Mouse (Mus musculus) frontal cortex, postnatal 25 days (tissue): ENCODE results near the gene Gmip.

Source experiments
- DNase-seq, 2 experiments: peaks; one replicate each; pipeline ENCODE4 v3.0.0; 2022; ENCODE audit warnings: low spot score in 2 of 2

Gene Gmip

GRCm38 (mm10) chr8:69861251-69861650 lies 52.8 kb downstream of the Gmip start:
- DNase-seq = no peak

GRCm38 (mm10) chr8:69863387-69864020 lies 55.0 kb downstream of the Gmip start:
- DNase-seq = no peak

GRCm38 (mm10) chr8:69864180-69864579 lies 55.7 kb downstream of the Gmip start:
- DNase-seq = no peak

GRCm38 (mm10) chr8:69867696-69868326 lies 59.3 kb downstream of the Gmip start:
- no peak for DNase-seq

- DNase-seq = no peak
Observed at GRCm38 (mm10) chr8:69870003-69870765, 61.7 kb downstream of the Gmip start.

- no peak for DNase-seq
Observed at GRCm38 (mm10) chr8:69870907-69871306, 62.4 kb downstream of the Gmip start.
